Mouse (Mus musculus) cerebellum, adult 2 months (tissue): ENCODE measurements at regions not wholly inside any gene's neighbourhood (a gene's known extent, or its start where the extent isn't known, plus 50 kb on each side); places are given as distances from the start of the nearest gene placed in this dataset.

Experiments
- DNase-seq, 2 experiments: peaks; one replicate each; pipeline ENCODE4 v3.0.0; 2021
- H3K27ac ChIP-seq: fragments of 200-500 bp; 2 replicates; pipeline ENCODE4 v1.5.1; 2012; ENCODE audit warnings: low read length, control low read depth, inconsistent platforms; ENCODE audit not compliant: insufficient read depth
- H3K27me3 ChIP-seq: fragments of 200-500 bp; 2 replicates; pipeline ENCODE4 v1.6.1; 2012; ENCODE audit warnings: inconsistent platforms, mild to moderate bottlenecking, low read length, moderate library complexity; ENCODE audit not compliant: control insufficient read depth, insufficient read depth
- H3K4me1 ChIP-seq: fragments of 200-500 bp; 2 replicates; pipeline ENCODE4 v1.6.1; 2011; ENCODE audit warnings: low read length; ENCODE audit not compliant: control insufficient read depth, insufficient read depth
- H3K4me3 ChIP-seq: fragments of 200-500 bp; replicated peaks from 2 replicates; pipeline ENCODE3; 2011; ENCODE audit warnings: mild to moderate bottlenecking, low read depth, low read length, control low read depth; ENCODE audit not compliant: insufficient read depth
- CTCF ChIP-seq: fragments of 200-500 bp; IDR thresholded peaks from 2 replicates; pipeline ENCODE4 v1.5.1; 2011; ENCODE audit warnings: low read depth, mild to moderate bottlenecking, control low read depth, low read length, moderate library complexity, borderline replicate concordance; ENCODE audit not compliant: insufficient read depth
- POLR2A ChIP-seq: fragments of 200-500 bp; IDR thresholded peaks from 2 replicates; pipeline ENCODE4 v1.6.1; 2011; ENCODE audit warnings: low read length, control low read depth, borderline replicate concordance; ENCODE audit not compliant: insufficient read depth
- WGBS: fragments of 180-500 bp; shearing (Covaris S2); methylation state at CpG from one replicate; pipeline ENCODE4 v1.1.7; 2018; 5-methylcytosine and 5-hydroxymethylcytosine counted together

- Histone ChIP-seq H3K4me3 (no peak overlapping the region), H3K4me1 (no peaks in the 10 kb centered on the region), H3K27me3 (no peaks in the 10 kb centered on the region), H3K27ac (no peak overlapping the region)
- TF ChIP-seq CTCF (no peak), POLR2A (no peak)
- no peak for DNase-seq
- 70% methylated on average over 6 of the region's 6 CpGs for WGBS
Measured at GRCm38 (mm10) chr7:136814751-136815150, 79.7 kb upstream of the Mgmt start.

DNA sequence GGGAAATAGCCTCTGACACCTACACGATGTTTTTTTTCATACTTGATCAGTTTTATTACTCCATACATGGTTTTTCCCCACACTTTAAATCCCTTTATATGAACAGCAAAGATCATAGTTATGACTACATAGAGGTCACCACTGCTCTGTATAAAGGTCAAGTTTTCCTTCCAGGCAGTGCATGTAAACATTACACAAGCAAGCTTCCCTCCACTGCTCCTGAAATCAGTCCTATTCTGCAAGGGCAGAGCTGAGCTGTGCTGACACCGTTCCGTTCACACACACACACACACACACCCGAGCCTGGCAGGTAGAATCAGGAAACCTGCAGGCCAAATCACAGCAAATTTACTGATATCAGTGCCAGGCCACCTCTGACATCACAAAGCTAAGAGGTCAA, 74.1 kb upstream of the Mgmt start:
- Histone ChIP-seq H3K27ac (no peak overlapping the region), H3K4me1 (no peaks in the 10 kb centered on the region), H3K27me3 (no peaks in the 10 kb centered on the region; the same call in 1 of the 2 replicates), H3K4me3 (no peak overlapping the region)
- 68% methylated on average over 4 of the region's 4 CpGs for WGBS
- TF ChIP-seq CTCF (no peak), POLR2A (no peak)
- DNase-seq: no peak

DNA sequence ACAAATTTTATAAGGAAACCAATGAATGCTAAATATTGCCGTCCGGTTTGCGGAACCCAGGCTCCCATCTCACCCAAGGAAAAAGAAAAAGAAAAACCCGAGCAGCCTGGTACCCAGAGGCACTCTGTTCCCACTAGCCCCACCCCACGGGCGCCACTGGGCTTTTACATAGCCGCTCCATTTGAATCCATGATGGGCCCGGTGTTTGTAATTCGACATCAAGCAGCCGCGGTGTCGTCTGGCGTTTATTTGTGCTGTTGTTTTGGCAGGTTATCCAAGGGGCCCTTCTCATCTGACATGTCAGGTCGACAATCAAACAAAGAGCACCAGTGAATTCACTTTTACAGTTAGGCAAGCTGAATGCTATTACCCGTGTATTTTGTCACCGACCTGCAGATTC, 68.8 kb upstream of the Mgmt start:
- no peak for DNase-seq
- no peaks in the 10 kb centered on the region; the same call in 1 of the 2 replicates for H3K27me3 ChIP-seq
- H3K4me3 ChIP-seq: no peak overlapping the region
- no peak for TF ChIP-seq CTCF
- TF ChIP-seq POLR2A: no peak
- H3K4me1 ChIP-seq: no peaks in the 10 kb centered on the region
- WGBS: 14% methylated on average over 16 of the region's 16 CpGs
- H3K27ac ChIP-seq: no peak overlapping the region

- TF ChIP-seq POLR2A (no peak), CTCF (no peak)
- no peaks in the 10 kb centered on the region for H3K4me1 ChIP-seq
- no peak overlapping the region for H3K4me3 ChIP-seq
- DNase-seq: no peak
- H3K27me3 ChIP-seq: no peaks in the 10 kb centered on the region; the same call in 1 of the 2 replicates
- H3K27ac ChIP-seq: no peak overlapping the region
- WGBS: 80% methylated on average over 1 of the region's 1 CpGs
Measured at GRCm38 (mm10) chr7:136829621-136830313, 64.6 kb upstream of the Mgmt start.

- no peaks in the 10 kb centered on the region for H3K4me1 ChIP-seq
- no peaks in the 10 kb centered on the region; the same call in 1 of the 2 replicates for H3K27me3 ChIP-seq
- no peak for DNase-seq
- TF ChIP-seq CTCF (no peak), POLR2A (no peak)
- H3K4me3 ChIP-seq: no peak overlapping the region
- no peak overlapping the region for H3K27ac ChIP-seq
- WGBS: 87% methylated on average over 7 of the region's 7 CpGs
Measured at GRCm38 (mm10) chr7:136832419-136832818, 62.0 kb upstream of the Mgmt start.

DNA sequence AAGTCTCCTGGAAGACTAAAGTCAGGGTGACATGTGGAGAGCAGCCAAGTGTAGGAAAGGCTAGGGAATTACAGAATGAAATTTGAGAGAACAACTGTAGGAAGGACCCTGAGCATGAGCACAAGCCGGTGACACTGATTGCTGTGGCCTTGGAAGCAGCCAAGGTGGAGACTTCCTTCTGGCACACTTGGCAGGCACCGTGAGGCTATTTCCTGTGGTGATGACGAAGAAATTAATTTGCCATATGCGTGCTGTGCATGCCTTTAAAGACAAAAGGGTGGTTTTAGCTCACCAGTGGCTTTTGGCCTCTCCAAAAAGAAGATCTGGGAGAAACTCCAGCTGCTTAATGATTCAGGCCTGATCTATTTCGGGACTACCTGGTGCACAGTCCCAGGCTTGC, 55.4 kb upstream of the Mgmt start:
- H3K4me3 ChIP-seq: no peak overlapping the region
- H3K4me1 ChIP-seq: peaks cover 3% of the 10 kb centered on the region
- WGBS: 5% methylated on average over 5 of the region's 5 CpGs
- no peak for TF ChIP-seq CTCF
- no peak for TF ChIP-seq POLR2A
- no peaks in the 10 kb centered on the region; the same call in 1 of the 2 replicates for H3K27me3 ChIP-seq
- peak in 1 of 2 experiments; percentile 28 for DNase-seq
- no peak overlapping the region for H3K27ac ChIP-seq

- 49% methylated on average over 7 of the region's 7 CpGs for WGBS
- no peak for DNase-seq
- Histone ChIP-seq H3K4me3 (no peak overlapping the region), H3K27me3 (no peaks in the 10 kb centered on the region; the same call in 1 of the 2 replicates), H3K27ac (no peak overlapping the region), H3K4me1 (peaks cover 3% of the 10 kb centered on the region)
- TF ChIP-seq POLR2A (no peak), CTCF (no peak)
Measured at GRCm38 (mm10) chr7:136840224-136840623, 54.2 kb upstream of the Mgmt start.

GRCm38 (mm10) chr7:136842751-136843150, 51.7 kb upstream of the Mgmt start:
- H3K27me3 ChIP-seq: no peaks in the 10 kb centered on the region; the same call in 1 of the 2 replicates
- peaks cover 3% of the 10 kb centered on the region for H3K4me1 ChIP-seq
- no peak for DNase-seq
- H3K4me3 ChIP-seq: no peak overlapping the region
- H3K27ac ChIP-seq: no peak overlapping the region
- TF ChIP-seq CTCF (no peak), POLR2A (no peak)
- 83% methylated on average over 7 of the region's 7 CpGs for WGBS
